Mouse (Mus musculus) thymus, postnatal 14 days (tissue): ENCODE data around the gene Cntnap5c.

Experiments used
- DNase-seq: peaks from one replicate; pipeline ENCODE4 v3.0.0; 2021

Cntnap5c gene

DNA sequence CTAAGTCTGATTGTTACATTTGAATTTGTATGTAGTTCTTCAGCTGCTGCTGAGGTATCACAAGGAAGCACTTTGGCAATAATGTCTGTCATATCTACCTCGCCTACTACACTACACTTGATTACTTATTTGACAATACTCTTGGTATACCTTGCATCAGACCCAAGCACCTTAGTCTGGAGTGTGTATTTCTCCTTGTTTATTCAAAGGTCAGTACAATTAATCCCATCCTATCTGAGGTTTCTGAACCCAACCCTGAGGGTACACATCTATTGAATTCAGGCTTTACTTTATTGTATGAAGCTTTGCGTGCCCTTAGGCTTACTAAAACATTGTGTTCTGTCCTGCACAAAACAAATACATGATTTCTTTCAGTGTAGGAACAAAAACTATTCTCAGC is 235.1 kb downstream of the Cntnap5c start:
- DNase-seq, result no peak

DNA sequence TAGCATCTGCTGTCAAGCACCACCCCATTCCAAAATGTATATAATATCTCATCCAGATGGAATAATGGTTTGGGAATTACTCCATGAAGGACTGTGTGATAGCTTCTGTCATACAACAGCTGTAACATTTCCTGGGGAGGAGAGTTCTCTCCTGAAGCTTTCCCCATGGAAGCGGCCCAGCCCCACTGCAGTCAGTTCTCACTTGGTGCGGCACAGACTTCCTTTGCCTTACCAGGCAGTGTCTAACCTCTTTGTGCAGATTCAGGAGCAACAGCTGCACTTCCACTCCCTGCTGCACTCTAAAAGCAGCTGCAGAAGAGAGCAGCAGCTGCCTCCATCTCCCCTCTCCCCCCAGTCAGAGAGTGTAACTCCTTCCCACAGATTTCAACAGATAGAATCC is 271.8 kb downstream of the Cntnap5c start:
- DNase-seq, result no peak

DNA sequence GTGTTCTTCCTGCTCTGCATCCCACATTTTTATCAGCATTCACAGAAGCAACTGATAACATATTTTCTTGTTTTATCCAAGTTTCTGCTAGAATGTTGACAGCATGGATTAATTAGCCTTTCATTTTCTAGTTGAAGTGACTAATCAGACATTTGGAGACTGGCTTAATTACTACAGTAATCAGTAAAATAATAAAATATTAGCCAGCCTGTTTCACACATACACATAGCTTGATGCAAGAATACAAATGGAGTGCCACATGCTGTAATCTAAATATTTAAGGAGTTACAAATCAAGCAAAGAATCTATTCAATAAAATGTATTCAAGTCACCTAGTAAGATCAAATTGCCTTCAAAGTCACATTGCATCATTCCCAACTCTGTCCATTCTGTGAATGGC is 275.8 kb downstream of the Cntnap5c start:
- no peak for DNase-seq

DNA sequence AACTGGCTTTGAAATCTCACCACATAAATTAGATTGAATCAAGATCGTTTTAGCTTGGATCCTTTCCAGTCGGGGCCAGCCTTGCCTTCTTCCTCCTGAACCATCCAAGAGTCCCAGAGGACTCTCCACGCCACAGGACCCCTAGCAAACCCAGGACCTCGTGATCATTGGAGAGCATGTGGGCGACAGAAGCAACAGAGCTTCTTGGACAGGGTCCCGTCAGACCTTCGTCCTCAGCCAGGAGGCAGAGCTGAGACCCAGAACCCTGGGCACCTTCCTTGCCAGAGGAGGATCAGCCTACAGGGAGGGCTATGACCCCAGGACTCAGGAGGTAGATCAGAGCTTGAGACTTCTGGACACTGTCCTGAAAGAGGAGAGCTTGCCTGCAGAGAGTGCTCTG is 300.5 kb downstream of the Cntnap5c start:
- DNase-seq, result no peak

DNA sequence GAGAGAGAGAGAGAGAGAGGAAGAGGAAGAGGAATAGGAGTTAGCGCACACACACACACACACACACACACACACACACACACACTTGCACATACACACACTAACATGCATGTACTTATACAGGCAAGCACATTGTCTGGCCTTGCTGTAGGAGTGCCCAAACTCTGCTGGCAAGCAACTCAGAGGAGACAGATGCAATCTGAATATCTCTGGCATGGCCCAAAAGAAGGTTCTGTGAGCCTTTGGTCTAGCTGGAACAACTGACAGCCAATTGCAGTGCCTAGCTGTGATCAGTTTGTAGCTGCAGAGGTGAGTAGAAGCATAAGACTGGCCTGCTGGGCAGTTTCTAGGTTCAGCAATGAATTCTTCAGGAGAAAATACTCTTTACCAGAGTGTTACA is 313.3 kb downstream of the Cntnap5c start:
- DNase-seq, result no peak

DNA sequence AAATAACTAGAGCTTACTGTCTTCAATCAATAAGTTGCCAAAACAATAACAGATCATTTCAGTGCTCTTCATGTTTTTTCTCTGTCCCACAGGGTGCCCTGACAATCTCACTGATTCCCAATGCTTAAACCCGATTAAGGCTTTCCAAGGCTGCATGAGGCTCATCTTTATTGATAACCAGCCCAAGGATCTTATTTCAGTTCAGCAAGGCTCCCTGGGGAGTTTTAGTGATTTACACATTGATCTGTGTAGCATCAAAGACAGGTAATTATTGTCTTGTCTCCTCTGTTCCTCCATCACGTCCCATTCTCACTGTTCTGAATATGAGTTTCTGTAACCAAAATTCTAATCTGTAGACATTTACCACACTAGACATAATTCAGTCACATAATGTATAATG is 335.1 kb downstream of the Cntnap5c start:
- no peak for DNase-seq

DNA sequence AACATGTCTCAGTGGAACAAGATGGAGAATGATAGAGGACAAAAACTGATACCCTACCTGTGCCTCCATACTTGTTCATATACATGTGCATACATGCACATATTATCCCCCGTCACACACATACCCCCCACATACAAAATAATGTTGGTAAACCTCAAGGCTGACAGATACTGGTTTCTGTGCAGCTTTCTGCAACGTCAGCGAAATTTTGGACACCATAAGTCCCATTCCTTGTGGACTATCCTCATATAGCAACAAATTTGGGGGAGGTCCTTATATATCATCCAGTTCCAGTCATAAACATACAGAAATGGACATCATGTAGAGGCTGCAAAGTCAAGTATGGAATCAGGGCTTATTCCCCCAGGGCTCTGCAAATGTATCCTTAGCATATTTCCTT is 338.5 kb downstream of the Cntnap5c start:
- DNase-seq, result no peak

DNA sequence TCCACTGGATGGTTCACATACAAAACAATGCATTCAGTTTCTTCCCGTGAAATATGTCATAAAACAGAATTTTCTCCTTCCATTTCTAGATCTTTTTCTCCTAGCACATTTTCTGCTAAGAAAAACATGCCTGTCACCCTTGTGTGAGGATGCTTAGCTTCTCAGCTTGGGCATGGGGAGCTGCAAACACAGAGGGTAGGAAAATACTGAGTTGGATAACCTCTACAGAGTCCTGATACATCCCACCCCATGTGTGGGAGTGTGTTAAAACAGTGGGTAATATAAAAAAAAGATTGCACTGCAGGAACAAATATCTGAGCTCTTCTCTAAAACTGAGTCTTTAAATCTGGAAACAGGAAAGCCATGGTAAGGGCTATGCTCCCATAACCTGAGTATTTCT is 339.0 kb downstream of the Cntnap5c start:
- no peak for DNase-seq

DNA sequence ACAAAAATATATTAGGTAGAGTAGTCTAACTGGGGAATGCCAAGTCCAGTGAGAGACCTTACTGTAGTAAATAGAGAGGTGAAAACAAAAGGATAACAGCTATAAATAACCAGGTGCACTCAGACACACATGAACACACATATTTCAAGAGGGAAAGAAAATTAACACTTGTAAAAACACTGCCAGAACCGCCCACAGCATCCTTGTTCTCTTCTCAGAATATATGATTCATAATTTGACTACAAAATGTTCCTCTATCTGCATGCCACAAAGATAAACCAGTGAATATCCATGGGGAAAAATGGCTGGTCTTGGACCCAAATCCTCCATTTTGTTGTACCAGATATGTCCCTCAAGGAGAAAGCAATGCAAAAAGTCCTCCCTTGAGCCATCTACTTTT is 417.8 kb downstream of the Cntnap5c start:
- DNase-seq, result no peak

DNA sequence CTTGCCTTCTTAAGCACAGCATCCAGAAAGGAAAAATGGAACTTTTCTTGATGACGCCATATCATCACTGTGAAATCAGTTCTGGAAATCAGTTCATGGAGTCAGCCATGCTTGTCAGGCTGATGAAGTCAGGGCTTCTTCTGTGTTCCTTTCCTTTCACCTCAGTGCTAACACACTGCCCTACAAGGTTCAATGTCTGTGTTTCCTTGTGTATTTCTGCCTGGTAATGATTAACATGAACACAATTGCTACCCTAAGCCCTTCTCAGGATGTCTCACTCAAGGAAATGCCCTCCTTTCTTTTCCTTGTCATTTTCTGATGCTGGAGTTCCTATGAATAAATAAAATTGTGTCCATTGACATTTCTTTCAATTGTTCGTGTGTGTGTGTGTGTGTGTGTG is 431.8 kb downstream of the Cntnap5c start:
- DNase-seq, result no peak

DNA sequence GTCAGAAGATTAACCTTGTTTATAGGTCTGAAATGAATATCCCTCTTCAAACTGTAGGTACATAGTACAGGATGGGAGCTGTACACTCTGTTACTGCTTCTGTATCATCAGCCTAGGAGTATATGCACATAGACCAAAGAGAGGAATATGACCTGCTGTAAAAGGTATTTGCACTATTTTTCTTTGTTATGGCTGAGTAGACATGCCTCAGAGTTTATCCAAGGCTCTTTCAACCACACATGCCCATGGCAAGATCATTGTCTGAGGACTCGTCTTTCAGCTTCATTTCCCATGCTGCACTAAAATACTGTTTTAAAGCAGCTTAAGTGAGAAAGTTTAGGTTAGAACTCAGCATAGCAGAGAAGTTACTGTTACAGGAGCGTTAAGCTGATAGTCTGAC is 498.7 kb downstream of the Cntnap5c start:
- DNase-seq, result no peak

DNA sequence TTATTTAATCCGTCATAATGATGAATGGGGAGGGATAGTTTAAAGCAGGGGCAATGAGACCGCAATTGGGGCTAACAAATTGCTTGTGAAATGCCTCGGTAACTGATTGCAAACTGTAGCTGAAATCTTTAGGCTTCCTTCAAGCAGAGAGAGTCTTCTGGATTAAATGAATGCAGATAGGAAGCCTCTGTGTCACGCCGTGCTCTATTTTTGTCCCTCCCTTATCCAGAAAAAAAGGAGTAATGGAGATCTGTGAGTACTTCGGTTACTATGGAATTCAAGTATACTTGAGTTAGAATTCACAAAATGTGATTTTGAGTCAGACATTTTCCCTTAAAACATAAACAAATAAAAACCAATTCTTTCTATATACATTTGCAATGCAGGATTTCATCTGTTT is 581.9 kb downstream of the Cntnap5c start:
- DNase-seq, result no peak

DNA sequence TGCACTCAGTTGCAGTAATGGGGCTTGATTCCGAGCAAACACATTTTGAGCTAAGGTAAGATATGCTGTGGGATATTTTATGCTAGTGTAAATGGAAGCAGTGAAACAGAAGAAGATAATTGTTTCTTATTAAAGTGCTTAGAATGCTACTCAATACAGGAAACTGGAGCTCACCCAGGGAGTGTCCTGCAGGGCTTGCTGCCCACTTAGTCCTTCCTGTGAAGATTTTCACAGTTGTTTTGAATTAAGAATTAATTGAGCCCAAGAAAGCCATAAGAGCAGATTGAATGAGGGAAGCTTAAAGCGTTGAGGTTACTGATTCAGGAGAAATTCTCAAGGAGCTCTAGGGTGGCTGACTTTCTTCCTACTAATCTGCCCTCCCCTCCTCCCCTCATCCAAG is 586.9 kb downstream of the Cntnap5c start:
- DNase-seq, result no peak

DNA sequence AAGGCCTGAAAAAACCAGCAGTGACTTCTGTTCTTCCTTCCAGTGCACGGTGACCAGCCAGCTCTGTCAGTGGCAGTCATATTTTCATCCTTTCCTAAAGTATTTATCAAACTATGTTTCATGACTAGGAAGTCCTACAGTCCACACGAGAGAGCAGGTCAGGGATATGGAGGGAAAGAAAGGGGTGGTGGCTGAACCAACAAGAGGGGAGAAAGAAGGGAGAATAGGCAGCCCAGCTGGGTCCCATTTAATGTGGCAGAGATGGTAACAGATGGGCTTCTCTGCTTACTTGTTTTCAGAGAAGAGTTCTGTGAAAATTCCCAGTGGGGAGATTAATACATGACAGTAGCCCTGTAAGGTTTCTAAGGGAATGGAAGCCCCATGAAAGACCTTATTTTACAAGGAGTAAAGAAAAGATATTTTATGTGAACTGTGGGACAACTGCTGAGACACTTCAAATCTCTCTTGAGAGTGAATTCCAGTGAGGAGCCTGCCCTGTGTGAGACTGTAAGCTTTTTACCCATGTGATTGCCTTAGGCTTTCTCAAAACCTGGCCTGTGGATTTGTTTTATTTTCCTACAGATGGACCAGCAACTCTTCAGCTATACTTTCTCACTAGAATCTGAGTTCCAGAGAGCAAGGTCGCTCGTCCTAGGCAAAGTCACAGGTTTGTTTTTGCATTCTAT is 594.4 kb downstream of the Cntnap5c start:
- DNase-seq, result no peak

DNA sequence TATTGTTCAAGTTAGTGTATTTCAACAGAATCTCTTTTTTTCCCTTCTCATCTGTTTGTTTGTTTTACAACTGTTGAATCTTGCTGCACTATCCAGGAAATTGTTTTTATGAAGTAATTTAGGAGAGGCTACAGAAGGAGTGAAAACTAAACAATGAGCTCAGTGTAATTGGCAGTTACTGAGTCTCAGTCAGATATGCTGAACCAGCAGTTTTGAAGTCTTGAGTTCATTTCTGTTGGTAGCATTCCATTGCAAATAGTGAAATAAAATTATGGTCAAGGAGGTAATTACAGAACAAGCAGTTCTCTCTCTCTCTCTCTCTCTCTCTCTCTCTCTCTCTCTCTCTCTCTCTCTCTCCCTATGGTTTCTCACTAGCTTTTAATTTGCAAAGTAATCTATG is 600.7 kb downstream of the Cntnap5c start:
- DNase-seq, result no peak

DNA sequence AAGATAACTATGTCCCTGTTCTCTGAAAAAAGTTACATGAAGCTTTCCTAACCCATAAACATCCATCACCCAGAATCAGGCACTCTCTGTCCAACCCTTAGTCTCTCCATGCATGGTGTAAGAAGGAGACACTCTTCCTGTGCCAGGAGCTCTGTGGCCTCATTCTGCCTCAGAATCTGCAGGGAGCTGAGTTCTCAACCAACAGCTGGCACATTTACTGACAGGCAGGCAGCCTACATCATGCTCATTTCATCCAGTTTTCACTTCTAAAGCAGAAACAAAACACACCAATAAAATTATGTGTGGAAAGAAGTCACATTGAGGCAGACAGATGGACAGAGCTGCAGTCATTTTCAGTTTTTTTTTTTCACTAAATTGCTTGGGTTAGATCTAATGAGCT is 638.4 kb downstream of the Cntnap5c start:
- DNase-seq, result no peak

DNA sequence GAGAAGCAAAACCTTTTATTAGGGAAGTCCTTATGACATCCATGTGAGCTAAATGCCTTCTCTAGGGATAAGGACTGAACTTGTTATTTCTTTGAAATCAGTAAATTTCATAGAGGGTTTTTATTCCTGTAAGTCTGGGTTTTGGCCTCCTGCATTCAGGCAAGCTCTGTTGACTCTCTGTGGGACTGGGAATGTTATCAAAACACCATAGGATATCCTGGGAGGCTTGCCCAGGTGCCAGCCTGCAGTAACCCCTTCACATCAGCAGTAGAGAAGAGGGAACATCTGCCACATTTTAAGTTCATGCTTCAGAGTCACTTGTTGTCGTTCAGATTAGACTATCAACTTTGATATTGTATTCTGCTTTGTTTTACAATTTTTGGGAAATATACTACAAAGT is 639.4 kb downstream of the Cntnap5c start:
- no peak for DNase-seq

DNA sequence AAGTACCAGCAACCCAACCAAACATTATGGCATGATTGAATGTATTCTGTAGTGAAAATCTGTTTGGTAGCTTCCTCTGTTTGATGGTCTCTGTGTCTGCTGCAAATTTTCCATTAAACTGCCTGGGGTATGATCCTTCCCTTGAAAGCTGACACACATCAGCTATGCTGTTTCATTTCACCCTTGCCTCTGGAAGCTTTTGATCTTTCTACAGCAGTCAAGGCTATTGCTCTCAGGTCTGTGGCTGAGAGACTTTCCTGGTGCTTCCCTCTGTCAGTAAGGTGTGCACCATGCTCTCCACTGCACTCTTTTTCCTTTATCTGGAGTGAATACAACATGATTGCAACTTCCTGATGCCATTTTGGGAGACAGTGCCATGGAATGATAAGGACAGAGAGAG is 668.1 kb downstream of the Cntnap5c start:
- DNase-seq, result no peak
